Mouse (Mus musculus) embryonic fibroblast, embryonic 13.5 days (primary cell): Measurements from ENCODE around the gene Arid3c.

Experiments
- CTCF ChIP-seq: IDR thresholded peaks from 2 replicates; pipeline ENCODE4 v1.5.1; 2011; ENCODE audit warnings: mild to moderate bottlenecking, control low read depth, low read length, moderate library complexity, borderline replicate concordance; ENCODE audit not compliant: insufficient read depth
- POLR2A ChIP-seq: IDR thresholded peaks from 2 replicates; pipeline ENCODE4 v1.6.1; 2011; ENCODE audit warnings: low read depth, mild to moderate bottlenecking, control low read depth, low read length, moderate library complexity

DNA sequence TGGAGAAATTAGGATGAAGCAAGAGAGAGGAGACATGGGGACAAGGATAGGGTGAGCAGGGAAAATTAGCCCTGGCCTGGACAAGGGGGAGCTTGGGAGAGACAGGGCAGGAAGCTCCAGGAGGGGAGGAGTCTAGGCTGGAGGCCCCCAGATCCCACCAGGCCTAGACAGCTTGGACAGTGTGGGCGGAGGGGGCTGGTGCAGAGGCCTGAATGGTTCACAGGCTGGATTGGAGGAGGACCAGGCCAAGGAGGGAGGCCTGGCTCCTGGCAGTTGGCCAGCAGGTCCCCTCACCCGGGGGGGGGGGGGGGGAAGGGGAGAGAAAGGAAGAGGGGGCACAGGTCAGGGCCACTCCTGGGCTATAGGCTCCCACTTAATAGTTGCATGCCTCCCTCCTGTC, 51.7 kb downstream of the Arid3c start:
- TF ChIP-seq CTCF = no peak
- TF ChIP-seq POLR2A = no peak
